Mouse (Mus musculus) heart, postnatal 0 days (tissue): ENCODE results near the gene Mat2a. TPM values are rescaled to one million over a fixed set of nuclear protein-coding genes. Genes with fewer than 3 reads are reported as not detected.

Source experiments
- ATAC-seq: fragments of 200-750 bp; cut with Nextera tagmentation; 2 replicates; pipeline ENCODE4 v1.8.0; 2017; ENCODE audit warnings: low read depth, moderate number of reproducible peaks, moderate library complexity; ENCODE audit not compliant: insufficient read depth
- DNase-seq: peaks from one replicate; pipeline ENCODE4 v3.0.0-alpha.2; 2016; ENCODE audit warnings: low spot score
- H3K27ac ChIP-seq: fragments of 300-500 bp; sonication (generic); 2 replicates; pipeline ENCODE4 v1.5.1; 2014; ENCODE audit warnings: low read depth, mild to moderate bottlenecking
- H3K27me3 ChIP-seq: fragments of 300-500 bp; sonication (generic); 2 replicates; pipeline ENCODE4 v1.6.1; 2014; ENCODE audit warnings: low read length, mixed read lengths; ENCODE audit not compliant: control insufficient read depth, insufficient read depth
- H3K36me3 ChIP-seq: fragments of 300-500 bp; sonication (generic); replicated peaks from 2 replicates; pipeline ENCODE4 v1.6.1; 2014; ENCODE audit warnings: low read length, mixed read lengths; ENCODE audit not compliant: control insufficient read depth, insufficient read depth
- H3K4me1 ChIP-seq: fragments of 300-500 bp; sonication (generic); 2 replicates; pipeline ENCODE4 v1.6.1; 2014; ENCODE audit warnings: antibody characterized with exemption; ENCODE audit not compliant: control insufficient read depth, insufficient read depth
- H3K4me2 ChIP-seq: fragments of 300-500 bp; sonication (generic); 2 replicates; pipeline ENCODE4 v1.6.1; 2014; ENCODE audit warnings: low read depth, mild to moderate bottlenecking, low read length, moderate library complexity
- H3K4me3 ChIP-seq: fragments of 300-500 bp; sonication (generic); 2 replicates; pipeline ENCODE4 v1.5.1; 2014; ENCODE audit warnings: low read depth, low read length
- H3K9ac ChIP-seq: fragments of 300-500 bp; sonication (generic); replicated peaks from 2 replicates; pipeline ENCODE4 v1.6.1; 2014; ENCODE audit warnings: low read depth, low read length, mixed read lengths
- H3K9me3 ChIP-seq: fragments of 300-500 bp; sonication (generic); replicated peaks from 2 replicates; pipeline ENCODE4 v1.6.1; 2016; ENCODE audit warnings: low read length; ENCODE audit not compliant: control insufficient read depth
- CTCF ChIP-seq: IDR thresholded peaks from 2 replicates; pipeline ENCODE4 v1.5.1; 2016; ENCODE audit warnings: antibody characterized with exemption, control low read depth, low read depth
- EP300 ChIP-seq: IDR thresholded peaks from 2 replicates; pipeline ENCODE4 v1.6.1; 2016; ENCODE audit warnings: antibody characterized with exemption, low read depth
- WGBS: fragments of 180-500 bp; shearing (Covaris S2); extraction: QIAGEN DNeasy Blood & Tissue Kit; methylation state at CpG from one replicate; pipeline ENCODE4 v1.1.7; 2014; 5-methylcytosine and 5-hydroxymethylcytosine counted together
- polyA plus RNA-seq: library from polyadenylated mRNA; unstranded; fragments of >200 nt; fragmentation: Nextera tagmentation; extraction: Ambion mirVana; gene quantifications from 2 replicates; pipeline ENCODE4 v1.2.1, GENCODE M21; 2015
- total RNA-seq: library from RNA; depleted of rRNA; stranded (reverse); fragments of >200 nt; gene quantifications from 2 replicates; pipeline ENCODE4 v1.2.3, GENCODE M21; 2014; ENCODE audit warnings: low replicate concordance

The Mat2a gene
- total and polyA plus RNA-seq, 2 experiments from 2014 or later = 111 to 229 TPM

- no peak overlapping the region for H3K4me3 ChIP-seq
- H3K4me2 ChIP-seq = no peak overlapping the region
- no peak for ATAC-seq
- H3K27ac ChIP-seq = no peak overlapping the region
- H3K4me1 ChIP-seq = peaks cover 8% of the 10 kb centered on the region; the same call in 1 of the 2 replicates
- H3K9me3 ChIP-seq = no peaks in the 10 kb centered on the region
- no peak overlapping the region for H3K9ac ChIP-seq
- TF ChIP-seq CTCF (no peak), EP300 (no peak)
- no peak for DNase-seq
- 72% methylated on average over 7 of the region's 7 CpGs for WGBS
- no peaks in the 10 kb centered on the region for H3K36me3 ChIP-seq
- no peaks in the 10 kb centered on the region for H3K27me3 ChIP-seq
Measured at GRCm38 (mm10) chr6:72410518-72410917, 28.8 kb downstream of the Mat2a start.

GRCm38 (mm10) chr6:72410003-72410402 lies 29.4 kb downstream of the Mat2a start:
- no peak for TF ChIP-seq CTCF
- TF ChIP-seq EP300 = no peak
- no peak overlapping the region for H3K27ac ChIP-seq
- H3K4me2 ChIP-seq = no peak overlapping the region
- H3K27me3 ChIP-seq = no peaks in the 10 kb centered on the region
- no peaks in the 10 kb centered on the region for H3K36me3 ChIP-seq
- ATAC-seq (no peak), DNase-seq (no peak)
- WGBS = 16% methylated on average over 1 of the region's 1 CpGs
- H3K4me3 ChIP-seq = no peak overlapping the region
- no peaks in the 10 kb centered on the region for H3K9me3 ChIP-seq
- H3K4me1 ChIP-seq = peaks cover 5% of the 10 kb centered on the region; the same call in 1 of the 2 replicates
- H3K9ac ChIP-seq = no peak overlapping the region

GRCm38 (mm10) chr6:72409567-72409966 lies 29.8 kb downstream of the Mat2a start:
- no peak overlapping the region for H3K27ac ChIP-seq
- no peaks in the 10 kb centered on the region for H3K36me3 ChIP-seq
- no peaks in the 10 kb centered on the region for H3K27me3 ChIP-seq
- peak; percentile 62 for DNase-seq
- WGBS = 7% methylated on average over 3 of the region's 3 CpGs
- no peak for TF ChIP-seq EP300
- peak; percentile 62 for TF ChIP-seq CTCF
- H3K9me3 ChIP-seq = no peaks in the 10 kb centered on the region
- no peak overlapping the region for H3K9ac ChIP-seq
- peaks cover under 1% of the 10 kb centered on the region; the same call in 1 of the 2 replicates for H3K4me1 ChIP-seq
- no peak overlapping the region for H3K4me2 ChIP-seq
- no peak for ATAC-seq
- no peak overlapping the region for H3K4me3 ChIP-seq

GRCm38 (mm10) chr6:72407119-72407518 lies 32.2 kb downstream of the Mat2a start:
- 1% methylated on average over 5 of the region's 5 CpGs for WGBS
- no peak overlapping the region for H3K4me2 ChIP-seq
- H3K4me1 ChIP-seq = no peaks in the 10 kb centered on the region
- DNase-seq (peak; percentile 87), ATAC-seq (peak; percentile 79)
- no peaks in the 10 kb centered on the region for H3K27me3 ChIP-seq
- H3K36me3 ChIP-seq = no peaks in the 10 kb centered on the region
- no peak overlapping the region for H3K4me3 ChIP-seq
- no peak overlapping the region for H3K27ac ChIP-seq
- TF ChIP-seq EP300 = no peak
- TF ChIP-seq CTCF = peak; percentile 100
- H3K9ac ChIP-seq = no peak overlapping the region
- H3K9me3 ChIP-seq = no peaks in the 10 kb centered on the region

GRCm38 (mm10) chr6:72405356-72405755 lies 34.0 kb downstream of the Mat2a start:
- Histone ChIP-seq H3K36me3 (no peaks in the 10 kb centered on the region), H3K4me3 (no peak overlapping the region), H3K27me3 (no peaks in the 10 kb centered on the region), H3K27ac (no peak overlapping the region), H3K4me2 (no peak overlapping the region), H3K9ac (no peak overlapping the region), H3K9me3 (no peaks in the 10 kb centered on the region), H3K4me1 (no peaks in the 10 kb centered on the region)
- WGBS = 77% methylated on average over 7 of the region's 7 CpGs
- no peak for TF ChIP-seq CTCF
- TF ChIP-seq EP300 = no peak
- ATAC-seq = no peak
- no peak for DNase-seq

- H3K36me3 ChIP-seq = no peaks in the 10 kb centered on the region
- H3K4me1 ChIP-seq = no peaks in the 10 kb centered on the region
- H3K4me2 ChIP-seq = no peak overlapping the region
- DNase-seq = peak; percentile 31
- 21% methylated on average over 7 of the region's 7 CpGs for WGBS
- no peak for ATAC-seq
- TF ChIP-seq CTCF (peak; percentile 67), EP300 (no peak)
- no peak overlapping the region for H3K27ac ChIP-seq
- H3K9me3 ChIP-seq = no peaks in the 10 kb centered on the region
- H3K27me3 ChIP-seq = no peaks in the 10 kb centered on the region
- no peak overlapping the region for H3K4me3 ChIP-seq
- H3K9ac ChIP-seq = no peak overlapping the region
Measured at GRCm38 (mm10) chr6:72401875-72402274, 37.5 kb downstream of the Mat2a start.
